Mouse (Mus musculus) heart, postnatal 25 days (tissue): ENCODE measurements around the gene Mylk. TPM values are rescaled to one million over a fixed set of nuclear protein-coding genes. Genes with fewer than 3 reads are reported as not detected.
A peak's percentile ranks its signal among the peaks of the same experiment; 100 is the strongest.

Source experiments
- DNase-seq: peaks from one replicate; pipeline ENCODE4 v3.0.0; 2022; ENCODE audit warnings: low spot score
- intact Hi-C: fragments of 180-260 bp; cut with DNase I; formaldehyde crosslinking; loops from one replicate; pipeline ENCODE4 v1.15.1; 2025
- total RNA-seq, 2 experiments: library from RNA; stranded (reverse); gene quantifications; 2 replicates each; pipeline ENCODE4 v1.2.3; 2021

Mylk gene
- total RNA-seq, 2 experiments from 2014 or later, result 29.2 to 42.1 TPM

DNA sequence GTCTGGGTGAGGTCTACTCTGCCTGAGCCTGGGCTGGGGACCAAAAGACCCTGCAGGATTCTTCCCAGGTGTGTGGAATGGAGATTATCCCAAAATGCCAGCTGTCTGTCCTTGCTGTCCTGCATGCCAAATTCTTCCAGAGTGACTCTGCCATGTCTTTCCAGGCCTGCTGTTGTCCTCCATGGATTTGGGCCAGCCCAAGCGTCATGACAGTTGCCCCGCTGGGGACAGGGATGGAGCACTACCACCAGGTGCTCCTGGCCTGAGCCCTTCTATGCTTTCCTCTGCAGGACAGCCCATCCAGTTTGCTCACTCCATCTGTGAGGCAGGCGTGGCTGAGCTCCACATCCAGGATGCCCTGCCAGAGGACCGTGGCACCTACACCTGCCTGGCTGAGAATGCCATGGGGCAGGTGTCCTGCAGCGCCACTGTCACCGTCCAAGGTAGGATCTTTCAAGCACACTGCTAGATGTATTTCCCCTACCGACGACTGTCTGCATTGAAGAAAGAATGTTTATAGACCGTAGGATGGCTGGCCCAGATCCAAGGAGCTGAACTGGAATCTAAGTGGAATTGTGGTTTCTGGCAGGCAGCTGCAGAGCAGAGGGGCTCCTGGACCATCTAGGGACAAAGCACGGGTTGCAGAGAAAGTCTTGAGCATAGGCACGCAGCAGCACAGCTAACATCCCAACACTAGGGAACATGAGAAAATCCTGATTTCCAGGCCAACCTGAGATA, 154.2 kb downstream of the Mylk start:
- intact Hi-C loops, result no loop called here
- DNase-seq, result no peak

DNA sequence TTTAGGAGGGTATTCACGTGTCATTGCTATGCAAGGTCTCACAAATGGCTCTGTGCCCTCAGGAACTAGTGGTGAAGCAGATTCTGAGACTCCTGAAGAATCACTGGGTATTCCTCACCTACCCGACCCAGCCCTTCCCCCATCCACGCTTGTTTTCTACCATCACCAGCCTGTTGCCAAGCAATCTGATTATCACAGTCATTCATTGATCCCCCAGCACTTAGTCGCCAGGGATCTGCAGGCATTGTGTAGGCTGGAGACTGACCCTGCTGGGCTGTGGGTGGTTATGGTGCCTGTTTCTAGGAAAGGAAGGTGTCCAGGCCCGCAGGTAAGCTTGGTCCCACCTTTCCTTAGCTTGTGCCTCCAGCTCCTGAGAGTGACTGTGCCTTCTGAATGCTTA, 155.0 kb downstream of the Mylk start:
- intact Hi-C loops, result no loop called here
- no peak for DNase-seq

DNA sequence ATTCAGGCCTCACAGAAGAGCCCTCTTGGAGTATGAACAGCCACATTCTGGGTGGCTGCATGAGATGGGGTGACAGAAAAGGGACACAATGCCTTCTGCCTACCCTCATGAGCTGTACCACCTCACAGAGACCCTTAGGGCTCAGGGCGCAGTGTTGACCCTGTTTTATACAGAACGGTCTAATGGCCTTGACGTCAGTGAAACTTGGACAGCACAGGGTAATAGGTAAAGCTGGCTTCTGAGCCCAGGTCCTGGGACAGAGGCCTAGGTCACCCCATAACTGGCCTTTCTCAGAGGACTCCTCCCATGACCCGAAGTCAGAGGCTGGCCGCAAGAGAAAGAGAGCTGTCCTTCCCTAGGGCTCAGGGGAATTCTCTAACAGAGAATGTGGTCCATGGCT, 155.5 kb downstream of the Mylk start:
- intact Hi-C loops, result no loop called here
- DNase-seq, result no peak

DNA sequence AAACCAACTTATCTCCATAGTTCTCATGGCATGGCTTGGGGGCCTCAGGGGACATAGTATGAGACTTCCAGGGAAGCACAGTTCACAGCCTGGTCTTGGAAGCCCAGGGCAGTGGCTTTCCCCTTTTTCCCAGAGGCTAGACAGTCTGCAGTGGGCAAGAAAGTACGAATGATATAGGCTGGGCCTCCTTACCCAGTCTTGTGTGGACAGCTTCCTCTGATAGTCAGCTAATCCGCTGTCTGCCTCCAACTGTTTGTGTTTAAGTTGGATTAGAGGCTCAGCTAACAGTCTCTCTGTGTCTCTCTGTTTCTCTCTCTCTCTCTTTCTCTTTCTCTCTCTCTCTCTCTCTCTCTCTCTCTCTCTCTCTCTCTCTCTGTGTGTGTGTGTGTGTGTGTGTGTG, 156.0 kb downstream of the Mylk start:
- intact Hi-C loops, result no loop called here
- no peak for DNase-seq

DNA sequence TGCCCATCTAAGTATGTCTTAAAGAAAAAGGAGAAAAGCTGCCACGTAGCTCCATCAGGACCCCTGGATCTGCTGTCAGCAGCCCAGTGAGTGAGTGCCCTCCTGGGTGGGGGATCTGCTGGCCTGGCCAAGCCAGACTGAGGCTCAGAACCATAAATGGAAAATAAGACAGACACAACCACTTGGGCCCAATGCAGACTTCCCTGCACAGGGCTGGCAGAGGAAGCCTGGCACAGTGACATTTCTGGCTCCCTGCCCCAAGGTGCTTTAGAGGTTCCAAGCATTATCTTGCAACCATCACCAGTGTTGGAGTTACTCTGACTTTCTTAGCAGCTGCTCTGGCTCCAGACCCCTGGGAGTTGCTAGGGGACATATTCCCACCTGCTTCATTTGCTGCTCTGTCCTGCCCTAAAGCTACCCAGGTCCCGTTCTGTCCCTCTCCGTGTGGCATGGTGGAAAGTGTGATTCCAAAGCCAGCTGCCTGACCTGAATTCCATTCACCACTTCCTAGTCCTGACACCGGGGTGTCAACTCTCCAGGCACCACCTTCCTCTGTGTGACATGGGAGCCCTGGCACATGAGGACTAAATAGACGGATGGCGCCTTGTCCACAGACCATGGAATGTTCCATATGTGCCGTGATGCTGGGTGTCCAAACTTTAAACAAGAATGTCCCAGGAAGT, 156.7 kb downstream of the Mylk start:
- intact Hi-C loops, result loop anchor here (1.0 to 2.0 kb wide), 2 partner anchors 19 to 67 kb away; no protein-coding TSS in a partner anchor

DNA sequence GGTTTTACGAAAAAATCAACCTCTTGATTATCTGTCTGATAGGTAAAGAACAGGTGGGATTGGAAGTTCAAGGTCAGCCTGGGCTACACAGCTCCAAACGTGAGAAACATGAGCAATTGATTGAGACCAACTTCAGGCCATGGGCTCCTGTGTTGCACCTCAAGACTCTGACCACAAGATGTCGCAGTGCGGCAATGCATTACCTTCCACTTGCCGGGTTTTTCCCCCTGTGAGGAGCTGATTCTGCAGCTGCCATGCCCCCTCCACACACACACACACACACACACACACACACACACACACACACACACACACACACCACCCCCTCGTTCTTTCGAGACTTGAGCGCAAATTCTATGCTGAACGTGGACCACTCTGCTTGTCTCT, 157.3 kb downstream of the Mylk start:
- intact Hi-C loops, result loop anchor here (1.0 to 2.0 kb wide), 2 partner anchors 19 to 66 kb away; no protein-coding TSS in a partner anchor
- peak; percentile 44 for DNase-seq

More for the DNA sequence above, 156.7 kb downstream of the Mylk start:
- no peak for DNase-seq

DNA sequence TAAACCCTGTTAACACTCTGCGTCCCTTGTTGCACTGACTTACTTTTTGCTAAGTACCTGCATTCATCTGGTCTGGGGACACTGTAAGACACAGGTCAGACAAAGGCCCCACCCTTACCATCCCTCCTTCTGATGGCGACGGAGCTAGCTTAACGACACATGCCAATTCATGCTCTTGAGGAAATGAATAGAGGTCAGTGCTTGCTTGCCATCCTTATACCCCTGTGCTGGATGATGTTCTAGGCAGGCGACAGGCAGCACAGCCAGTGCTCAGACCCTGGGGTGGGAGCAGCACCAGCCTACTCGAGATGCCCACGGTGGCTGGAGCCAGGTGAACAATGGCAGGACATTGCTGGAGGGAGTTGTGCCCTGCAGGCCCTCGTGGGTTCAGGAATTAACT, 157.8 kb downstream of the Mylk start:
- intact Hi-C loops, result loop anchor here (1.0 to 2.0 kb wide), 2 partner anchors 18 to 66 kb away; no protein-coding TSS in a partner anchor
- DNase-seq, result no peak

DNA sequence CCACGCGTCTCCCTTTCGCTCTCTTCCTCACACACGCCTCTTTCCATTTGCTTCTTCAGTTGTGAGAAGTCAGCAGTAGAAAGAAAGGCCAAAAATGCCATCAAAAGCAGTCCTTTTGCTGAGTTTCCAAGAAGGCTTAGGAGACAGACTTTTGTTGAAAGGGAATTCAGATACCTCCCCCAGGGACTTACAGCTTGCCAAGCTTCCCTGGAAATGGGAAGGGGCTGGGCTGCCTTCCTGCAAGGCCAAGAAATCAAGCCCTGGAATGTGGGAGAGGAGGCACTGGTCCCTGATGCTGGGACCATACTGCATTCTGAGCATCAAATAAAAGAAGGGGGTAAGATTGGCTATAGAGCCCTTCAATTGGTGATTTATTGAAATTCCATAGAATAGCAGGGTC, 159.9 kb downstream of the Mylk start:
- intact Hi-C loops, result no loop called here

DNA sequence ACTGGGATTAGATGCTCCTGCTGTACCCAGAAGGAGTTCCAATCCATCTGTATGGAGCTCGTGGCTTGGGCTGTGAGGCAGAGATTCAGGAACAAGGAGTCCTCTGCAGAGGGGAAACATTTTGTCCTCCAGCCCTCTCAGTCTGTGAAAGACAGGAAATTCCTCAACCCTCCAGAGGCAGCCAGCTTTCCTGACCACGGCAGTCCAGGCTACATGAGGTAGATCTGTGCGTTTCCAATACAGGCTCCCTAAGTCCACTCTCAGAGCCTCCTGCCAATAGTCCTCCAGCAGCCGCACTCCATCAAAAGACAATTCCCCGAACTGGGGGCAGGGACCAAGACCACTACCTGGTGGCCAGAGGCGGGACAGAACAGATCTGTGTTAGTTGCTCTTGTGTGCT, 164.4 kb downstream of the Mylk start:
- DNase-seq, result peak; percentile 72
- intact Hi-C loops, result no loop called here

More for the DNA sequence above, 159.9 kb downstream of the Mylk start:
- DNase-seq, result no peak

DNA sequence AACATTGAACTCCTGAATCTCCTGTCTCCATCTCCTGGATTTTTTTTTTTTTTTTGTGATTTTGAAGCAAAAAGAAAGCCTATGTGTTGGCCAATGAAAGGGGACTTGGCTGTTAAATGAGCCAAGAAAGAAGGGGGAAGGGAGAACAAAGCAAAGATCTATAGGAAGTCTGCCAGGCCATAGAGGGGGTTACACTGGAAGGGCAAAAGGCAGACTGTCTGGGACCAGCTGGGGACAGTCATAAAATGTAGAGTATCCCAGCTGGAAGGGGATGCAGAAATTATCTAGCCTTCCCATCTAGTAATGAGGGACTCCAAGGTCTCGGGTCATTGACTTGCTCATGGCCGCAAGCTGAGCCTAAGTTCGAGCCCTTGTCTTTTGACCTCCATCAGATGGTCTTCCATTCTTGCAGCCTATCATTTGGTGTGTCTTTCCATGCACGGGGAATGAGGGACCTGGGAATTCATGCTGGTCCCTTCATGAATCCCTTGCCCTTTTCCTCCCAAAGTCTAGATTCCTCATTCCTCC, 172.4 kb downstream of the Mylk start:
- intact Hi-C loops, result no loop called here
- DNase-seq, result no peak

DNA sequence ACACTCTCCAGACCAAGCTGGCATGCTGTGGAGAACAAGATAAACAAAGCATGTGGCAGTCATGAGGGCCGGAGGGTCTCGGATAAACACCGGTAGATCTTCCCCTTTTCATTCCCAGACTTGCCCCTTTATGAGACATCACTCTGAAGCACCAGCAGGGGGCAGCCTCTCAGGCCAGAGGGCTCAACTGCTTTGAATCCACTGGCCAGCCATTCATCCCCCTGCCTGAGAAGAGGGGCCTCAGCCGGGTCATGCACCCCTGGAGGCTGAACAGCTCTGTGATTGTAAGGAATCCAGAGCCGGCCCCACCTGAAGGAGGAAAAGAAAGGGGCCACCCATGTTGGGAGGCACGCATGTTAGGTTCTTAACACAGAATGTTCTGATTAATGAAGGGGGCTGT, 175.2 kb downstream of the Mylk start:
- no peak for DNase-seq
- intact Hi-C loops, result loop anchor here (2.0 kb wide), 2 partner anchors 17 to 47 kb away; no protein-coding TSS in a partner anchor

DNA sequence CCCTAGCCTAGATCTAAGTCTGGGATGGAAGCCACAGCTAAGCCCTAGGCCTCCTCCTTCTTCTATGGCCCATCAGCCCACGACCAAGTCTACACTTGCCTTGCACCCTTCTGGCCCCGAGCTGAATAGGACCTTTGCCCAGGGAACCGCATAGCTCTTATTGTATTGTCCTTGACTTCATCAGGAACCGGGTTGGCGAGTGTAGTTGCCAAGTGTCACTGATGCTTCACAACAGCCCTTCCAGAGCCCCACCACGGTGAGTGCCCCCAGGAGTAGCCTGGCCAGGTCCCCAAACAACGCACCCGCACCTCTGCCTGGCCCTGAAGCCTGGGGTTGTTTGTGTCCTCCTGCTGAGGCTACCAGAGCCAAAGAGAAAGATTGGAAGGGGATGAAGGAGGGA, 175.9 kb downstream of the Mylk start:
- intact Hi-C loops, result loop anchor here (2.0 kb wide), 2 partner anchors 18 to 46 kb away; no protein-coding TSS in a partner anchor

DNA sequence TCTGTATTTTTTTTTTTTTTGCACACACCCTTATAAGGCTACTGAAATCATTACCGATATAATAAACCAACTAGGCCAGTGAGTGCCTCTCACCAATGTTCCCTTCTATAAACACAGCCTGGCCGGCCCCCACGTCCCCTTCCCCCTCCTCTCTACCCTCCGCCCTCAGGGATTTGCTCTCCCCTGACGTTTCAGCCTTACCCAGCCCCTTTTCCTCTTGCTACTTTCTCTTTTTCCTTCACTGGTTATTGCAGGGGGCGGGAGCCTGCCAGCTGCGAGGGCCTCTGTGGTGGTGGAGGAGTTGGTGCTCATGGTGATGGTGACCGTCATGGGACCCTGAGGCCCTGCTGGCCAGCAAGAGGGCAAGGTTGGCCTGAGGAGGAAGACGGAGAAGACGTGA, 176.3 kb downstream of the Mylk start:
- intact Hi-C loops, result loop anchor here (2.0 kb wide), 2 partner anchors 19 to 45 kb away; no protein-coding TSS in a partner anchor
- no peak for DNase-seq

More for the DNA sequence above, 175.9 kb downstream of the Mylk start:
- DNase-seq, result no peak

DNA sequence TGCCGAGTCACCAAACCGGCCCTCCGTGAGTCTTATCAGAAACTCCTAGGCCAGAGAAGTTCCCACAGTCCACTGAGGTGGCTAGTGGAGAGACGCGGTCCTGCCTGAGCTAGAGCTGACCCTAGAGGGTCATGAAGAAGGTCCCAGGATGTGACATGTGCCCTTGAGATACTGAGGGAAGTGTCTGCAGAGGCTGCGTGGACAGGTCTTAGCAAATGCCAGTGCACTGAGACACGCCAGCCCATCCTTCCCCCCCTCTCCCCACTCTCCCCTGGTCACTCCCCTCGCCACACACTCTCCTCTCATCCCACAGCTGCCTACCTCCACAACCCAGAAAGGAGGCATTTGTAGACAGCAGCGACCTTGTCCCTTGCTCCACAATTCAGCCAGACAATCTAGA, 178.6 kb downstream of the Mylk start:
- intact Hi-C loops, result no loop called here
- no peak for DNase-seq

DNA sequence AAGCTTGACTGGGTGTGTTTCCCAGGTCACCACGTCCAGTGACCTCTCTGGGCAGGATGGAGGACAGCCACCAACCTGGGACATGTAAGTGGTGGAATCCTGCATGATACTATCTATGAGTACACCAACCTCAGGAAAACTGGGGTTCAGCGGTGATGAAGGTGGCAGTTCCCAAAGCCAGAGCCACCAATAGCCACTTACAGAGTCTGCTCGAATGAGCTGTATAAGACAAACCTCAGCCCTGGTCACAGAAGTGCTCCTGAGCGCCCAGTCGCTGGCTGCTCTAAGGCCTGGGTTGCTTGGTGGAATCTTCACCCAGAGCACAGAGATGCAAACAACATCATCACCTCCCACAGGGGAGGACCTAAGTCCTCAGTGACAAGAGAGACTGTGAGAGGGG, 179.3 kb downstream of the Mylk start:
- intact Hi-C loops, result no loop called here
- no peak for DNase-seq

DNA sequence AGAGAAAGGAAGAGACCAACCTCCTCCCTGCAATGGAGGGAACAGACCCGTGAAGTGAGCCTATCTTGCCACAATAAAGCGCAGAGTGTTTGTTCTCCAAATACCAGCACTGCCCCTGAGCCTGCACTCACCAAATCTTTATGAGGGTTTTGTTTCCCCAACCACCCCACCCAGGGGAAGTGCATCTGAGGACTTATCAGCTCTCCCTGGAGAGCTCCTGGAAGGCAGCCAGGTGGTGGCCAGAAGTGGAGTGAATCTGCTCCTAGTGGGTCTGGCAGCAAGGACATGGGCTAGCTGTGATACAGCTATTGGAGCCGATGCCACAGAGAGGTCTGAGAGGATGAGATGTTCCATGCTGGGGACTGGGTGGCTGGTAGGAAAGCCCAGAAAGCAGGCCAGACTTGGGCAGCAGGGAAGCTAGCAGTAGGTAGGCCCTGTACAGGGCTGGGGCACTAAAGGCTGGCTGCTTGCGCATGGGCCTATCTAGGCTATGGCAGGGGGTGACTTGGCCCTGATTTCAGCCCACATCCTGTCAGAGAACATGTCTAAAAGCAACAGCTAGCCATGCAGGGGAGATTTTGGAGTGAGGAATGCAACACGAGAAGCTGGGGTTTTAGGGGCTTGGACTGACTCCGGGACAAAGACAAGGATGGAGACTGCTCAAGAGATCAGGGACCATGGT, 180.1 kb downstream of the Mylk start:
- DNase-seq, result peak; percentile 78
- intact Hi-C loops, result no loop called here

DNA sequence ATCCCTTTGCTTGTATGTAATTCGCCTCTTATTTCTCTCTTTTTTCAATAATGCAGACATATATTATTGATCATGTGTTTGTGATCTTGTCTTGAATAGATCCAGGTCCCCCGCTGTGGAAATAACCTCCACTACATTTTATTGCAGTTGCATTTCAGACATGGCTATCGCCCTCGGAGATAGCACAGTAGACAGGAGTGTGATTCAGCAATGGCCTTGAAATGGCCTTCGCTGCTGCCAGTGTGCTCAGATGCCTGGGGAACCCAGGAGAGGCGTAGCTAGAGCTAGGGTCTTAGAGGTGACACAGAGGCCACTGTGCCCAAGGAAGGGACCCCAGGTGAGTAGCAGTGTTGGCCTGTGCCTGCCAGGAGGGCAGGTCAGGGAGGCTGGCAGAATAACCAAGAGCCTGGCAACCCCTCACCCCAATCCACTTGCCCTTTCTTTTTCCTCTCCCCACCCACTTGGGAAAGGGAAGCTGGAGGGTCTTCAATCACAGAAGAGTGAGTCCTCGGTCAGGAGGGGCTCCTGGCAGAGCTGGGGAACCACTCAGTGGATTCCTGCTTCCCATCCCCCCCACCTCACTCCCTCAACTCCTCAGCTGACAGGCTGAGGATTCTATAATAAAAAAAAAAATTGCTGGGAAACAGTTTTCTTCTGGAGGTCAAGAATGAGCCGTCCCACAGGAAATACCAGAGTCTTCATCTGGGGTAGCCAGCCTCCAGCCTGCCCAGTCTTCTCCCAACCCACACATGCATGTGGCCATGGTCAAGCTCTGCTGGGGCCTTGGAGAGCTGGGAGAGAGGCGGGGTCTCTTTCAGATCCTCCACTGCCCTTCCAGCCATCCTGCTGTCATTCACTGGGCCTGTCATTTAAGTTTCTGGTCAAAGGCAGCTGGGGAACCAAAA, 181.8 kb downstream of the Mylk start:
- DNase-seq, result no peak
- intact Hi-C loops, result no loop called here

DNA sequence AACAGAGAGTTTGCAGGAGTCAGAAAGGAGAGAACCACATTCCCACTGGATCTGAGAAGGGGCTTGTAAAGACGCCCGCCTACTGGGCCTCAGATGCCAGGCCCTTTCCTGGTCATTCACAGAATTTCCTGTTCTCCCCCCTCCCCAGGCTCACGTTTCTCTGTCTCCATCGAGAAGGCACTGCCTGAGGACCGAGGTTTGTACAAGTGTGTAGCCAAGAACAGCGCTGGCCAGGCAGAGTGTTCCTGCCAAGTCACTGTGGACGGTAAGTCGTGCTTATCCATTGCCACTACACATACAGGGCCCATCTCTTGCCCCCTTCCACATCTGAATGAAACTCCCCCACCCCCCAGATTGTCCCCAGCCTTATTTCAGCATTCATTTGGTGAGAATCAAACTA, 184.7 kb downstream of the Mylk start:
- DNase-seq, result no peak
- intact Hi-C loops, result no loop called here

DNA sequence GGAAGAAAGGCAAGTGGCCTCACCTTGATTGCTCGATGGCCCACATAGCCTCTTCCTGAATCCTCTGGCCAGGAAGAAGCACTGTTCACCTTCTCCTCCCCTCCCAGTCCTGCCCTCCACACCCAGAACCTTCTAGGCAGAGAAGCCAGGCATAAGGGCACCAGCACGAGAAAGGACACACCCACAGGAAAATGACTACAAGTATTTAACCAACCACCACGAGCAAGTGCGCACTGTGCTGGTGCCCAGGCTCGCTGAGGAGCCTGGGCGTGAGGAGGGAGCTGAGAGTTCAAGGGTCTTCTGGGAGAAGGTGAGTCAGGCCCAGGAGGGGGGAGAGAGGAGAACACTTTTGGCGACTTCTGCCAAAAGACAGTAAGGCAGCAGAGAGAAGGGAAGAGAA, 185.1 kb downstream of the Mylk start:
- intact Hi-C loops, result no loop called here
- no peak for DNase-seq
